Mouse (Mus musculus): ENCODE measurements at regions not wholly inside any gene's neighbourhood (a gene's known extent, or its start where the extent isn't known, plus 50 kb on each side); places are given as distances from the start of the nearest gene placed in this dataset.

DNA sequence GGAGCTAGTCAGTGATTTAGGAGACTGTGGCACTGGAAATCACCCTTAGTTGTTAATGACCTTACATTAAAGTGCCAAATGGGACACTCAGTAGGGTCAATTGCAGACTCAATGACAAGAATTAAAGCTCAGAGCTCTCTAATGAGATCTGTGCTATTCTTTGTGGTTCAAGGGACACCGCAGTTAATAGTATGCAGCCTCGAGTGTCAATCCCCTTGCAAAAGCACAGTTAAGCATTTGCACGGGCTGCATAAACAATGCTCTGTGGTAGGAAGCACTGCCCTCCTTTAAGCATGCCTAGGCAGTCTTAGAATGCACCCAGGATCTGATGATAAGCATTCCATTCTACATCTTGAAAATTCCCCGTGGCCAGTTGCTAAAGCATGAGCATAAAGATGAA, 221.5 kb downstream of the Nova1 start:
- Histone ChIP-seq H3K9ac (replicated peaks; ENCODE audit: low read depth, low read length) (no peak overlapping the region), H3K36me3 (ENCODE audit: control insufficient read depth, insufficient read depth, low read length) (no peaks in the 10 kb centered on the region), H3K4me3 (ENCODE audit: low read depth, low read length) (no peak overlapping the region), H3K27ac (ENCODE audit: low read length) (no peak overlapping the region), H3K9me3 (ENCODE audit: control insufficient read depth, low read depth, low read length) (no peaks in the 10 kb centered on the region), H3K4me2 (replicated peaks; ENCODE audit: low read depth, low read length) (no peak overlapping the region), H3K27me3 (ENCODE audit: control insufficient read depth, insufficient read depth, low read length) (no peaks in the 10 kb centered on the region), H3K4me1 (ENCODE audit: control insufficient read depth, insufficient read depth, low read length) (no peaks in the 10 kb centered on the region)
- ATAC-seq (ENCODE audit: insufficient number of reproducible peaks, insufficient read depth, low FRiP score, low read depth), result no peak
- WGBS, result 30% methylated on average over 4 of the region's 4 CpGs

- 77% methylated on average over 2 of the region's 2 CpGs for WGBS
- Histone ChIP-seq H3K36me3 (ENCODE audit: control insufficient read depth, insufficient read depth, low read length) (no peaks in the 10 kb centered on the region), H3K9ac (replicated peaks; ENCODE audit: low read depth, low read length) (no peak overlapping the region), H3K4me3 (ENCODE audit: low read depth, low read length) (no peak overlapping the region), H3K4me2 (replicated peaks; ENCODE audit: low read depth, low read length) (no peak overlapping the region), H3K27ac (ENCODE audit: low read length) (no peak overlapping the region), H3K9me3 (ENCODE audit: control insufficient read depth, low read depth, low read length) (no peaks in the 10 kb centered on the region), H3K4me1 (ENCODE audit: control insufficient read depth, insufficient read depth, low read length) (no peaks in the 10 kb centered on the region), H3K27me3 (ENCODE audit: control insufficient read depth, insufficient read depth, low read length) (no peaks in the 10 kb centered on the region)
- no peak for ATAC-seq (ENCODE audit: insufficient number of reproducible peaks, insufficient read depth, low FRiP score, low read depth)
These were observed 250.1 kb downstream of the Nova1 start for GRCm38 (mm10) chr12:46568665-46569064.

DNA sequence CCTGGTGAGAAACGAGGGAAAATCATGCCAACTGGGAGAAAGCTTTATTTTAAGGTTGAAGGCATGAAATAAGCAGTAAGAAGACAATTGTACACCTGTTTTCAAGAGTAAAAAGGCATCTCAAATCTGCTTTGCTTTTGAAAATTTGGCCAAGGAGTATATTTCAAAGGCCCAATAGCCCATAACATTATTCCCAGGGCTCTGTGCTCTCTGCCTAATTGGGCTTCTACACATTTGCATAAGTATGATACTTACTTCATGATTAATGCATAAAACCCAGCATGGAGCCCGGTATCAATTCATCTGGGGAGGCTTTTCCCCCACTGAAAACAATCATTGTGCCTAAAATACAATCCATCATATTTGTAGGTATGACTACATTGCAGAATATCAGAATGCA, 252.4 kb downstream of the Nova1 start:
- H3K27me3 ChIP-seq (ENCODE audit: control insufficient read depth, insufficient read depth, low read length), result no peaks in the 10 kb centered on the region
- 63% methylated on average over 2 of the region's 2 CpGs for WGBS

GRCm38 (mm10) chr12:46520942-46521341, 297.8 kb downstream of the Nova1 start:
- 54% methylated on average over 3 of the region's 3 CpGs for WGBS
- H3K9ac ChIP-seq (replicated peaks; ENCODE audit: low read depth, low read length), result no peak overlapping the region
- no peak for ATAC-seq (ENCODE audit: insufficient number of reproducible peaks, insufficient read depth, low FRiP score, low read depth)

More for the DNA sequence above, 252.4 kb downstream of the Nova1 start:
- no peak overlapping the region for H3K4me2 ChIP-seq (replicated peaks; ENCODE audit: low read depth, low read length)
- no peaks in the 10 kb centered on the region for H3K4me1 ChIP-seq (ENCODE audit: control insufficient read depth, insufficient read depth, low read length)
- no peak overlapping the region for H3K27ac ChIP-seq (ENCODE audit: low read length)
- no peak overlapping the region for H3K9ac ChIP-seq (replicated peaks; ENCODE audit: low read depth, low read length)
- no peak for ATAC-seq (ENCODE audit: insufficient number of reproducible peaks, insufficient read depth, low FRiP score, low read depth)
- H3K4me3 ChIP-seq (ENCODE audit: low read depth, low read length), result no peak overlapping the region
- H3K36me3 ChIP-seq (ENCODE audit: control insufficient read depth, insufficient read depth, low read length), result no peaks in the 10 kb centered on the region
- H3K9me3 ChIP-seq (ENCODE audit: control insufficient read depth, low read depth, low read length), result no peaks in the 10 kb centered on the region

DNA sequence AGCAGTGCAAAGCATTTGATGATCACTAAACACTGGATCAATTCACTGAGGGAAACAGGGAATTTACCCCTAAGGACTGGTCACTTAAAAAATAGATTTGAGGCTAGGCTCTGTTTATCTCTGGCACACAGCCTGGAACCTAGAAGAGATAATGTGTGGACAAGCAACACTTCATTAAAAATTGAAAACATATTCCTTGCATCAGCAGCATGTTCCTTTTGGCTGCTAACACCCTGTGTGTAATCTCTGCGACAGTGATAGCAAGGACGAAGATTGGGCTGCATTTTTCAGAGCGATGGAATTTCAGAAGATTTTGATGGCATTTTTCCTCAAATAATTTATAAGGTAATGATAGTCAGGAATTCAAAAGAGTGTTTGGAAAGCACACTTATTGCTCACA, 310.9 kb downstream of the Nova1 start:
- H3K9ac ChIP-seq (replicated peaks; ENCODE audit: low read depth, low read length), result no peak overlapping the region
- H3K4me2 ChIP-seq (replicated peaks; ENCODE audit: low read depth, low read length), result no peak overlapping the region
- H3K4me3 ChIP-seq (ENCODE audit: low read depth, low read length), result no peak overlapping the region
- no peaks in the 10 kb centered on the region for H3K36me3 ChIP-seq (ENCODE audit: control insufficient read depth, insufficient read depth, low read length)
- H3K9me3 ChIP-seq (ENCODE audit: control insufficient read depth, low read depth, low read length), result no peaks in the 10 kb centered on the region
- 90% methylated on average over 3 of the region's 3 CpGs for WGBS
- H3K27me3 ChIP-seq (ENCODE audit: control insufficient read depth, insufficient read depth, low read length), result no peaks in the 10 kb centered on the region
- no peaks in the 10 kb centered on the region for H3K4me1 ChIP-seq (ENCODE audit: control insufficient read depth, insufficient read depth, low read length)
- no peak for ATAC-seq (ENCODE audit: insufficient number of reproducible peaks, insufficient read depth, low FRiP score, low read depth)
- no peak overlapping the region for H3K27ac ChIP-seq (ENCODE audit: low read length)

More at GRCm38 (mm10) chr12:46520942-46521341, 297.8 kb downstream of the Nova1 start:
- no peaks in the 10 kb centered on the region for H3K27me3 ChIP-seq (ENCODE audit: control insufficient read depth, insufficient read depth, low read length)
- H3K9me3 ChIP-seq (ENCODE audit: control insufficient read depth, low read depth, low read length), result no peaks in the 10 kb centered on the region
- no peak overlapping the region for H3K27ac ChIP-seq (ENCODE audit: low read length)
- no peak overlapping the region for H3K4me2 ChIP-seq (replicated peaks; ENCODE audit: low read depth, low read length)
- no peaks in the 10 kb centered on the region for H3K4me1 ChIP-seq (ENCODE audit: control insufficient read depth, insufficient read depth, low read length)
- H3K36me3 ChIP-seq (ENCODE audit: control insufficient read depth, insufficient read depth, low read length), result no peaks in the 10 kb centered on the region
- no peak overlapping the region for H3K4me3 ChIP-seq (ENCODE audit: low read depth, low read length)

- H3K27me3 ChIP-seq (ENCODE audit: control insufficient read depth, insufficient read depth, low read length), result no peaks in the 10 kb centered on the region
- H3K4me2 ChIP-seq (replicated peaks; ENCODE audit: low read depth, low read length), result no peak overlapping the region
- H3K27ac ChIP-seq (ENCODE audit: low read length), result no peak overlapping the region
- no peak overlapping the region for H3K9ac ChIP-seq (replicated peaks; ENCODE audit: low read depth, low read length)
- ATAC-seq (ENCODE audit: insufficient number of reproducible peaks, insufficient read depth, low FRiP score, low read depth), result no peak
- H3K4me1 ChIP-seq (ENCODE audit: control insufficient read depth, insufficient read depth, low read length), result no peaks in the 10 kb centered on the region
- WGBS, result 84% methylated on average over 6 of the region's 6 CpGs
- no peaks in the 10 kb centered on the region for H3K36me3 ChIP-seq (ENCODE audit: control insufficient read depth, insufficient read depth, low read length)
- no peak overlapping the region for H3K4me3 ChIP-seq (ENCODE audit: low read depth, low read length)
- H3K9me3 ChIP-seq (ENCODE audit: control insufficient read depth, low read depth, low read length), result no peaks in the 10 kb centered on the region
These were observed 326.3 kb downstream of the Nova1 start for GRCm38 (mm10) chr12:46492465-46492864.

DNA sequence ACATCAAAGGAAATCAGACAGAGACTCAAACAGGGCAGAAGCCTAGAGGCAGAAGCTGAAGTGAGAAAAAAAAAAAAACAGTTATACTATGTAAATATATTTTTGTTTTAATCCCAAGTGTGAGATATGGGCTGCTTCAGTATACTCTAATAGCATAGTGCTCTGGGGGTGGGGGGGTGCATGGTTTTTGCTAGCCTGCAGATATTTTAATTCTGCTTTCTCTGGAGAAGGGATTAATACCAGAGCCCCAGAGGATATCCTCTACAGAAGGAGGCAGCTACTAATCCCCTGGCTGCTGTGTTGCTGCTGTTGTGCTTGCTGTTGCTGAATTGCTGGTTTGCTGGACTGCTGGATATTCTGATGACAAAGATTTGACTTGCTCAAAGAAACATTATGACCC, 367.8 kb downstream of the Nova1 start:
- H3K27ac ChIP-seq (ENCODE audit: low read length), result no peak overlapping the region
- ATAC-seq (ENCODE audit: insufficient number of reproducible peaks, insufficient read depth, low FRiP score, low read depth), result no peak
- H3K4me1 ChIP-seq (ENCODE audit: control insufficient read depth, insufficient read depth, low read length), result no peaks in the 10 kb centered on the region
- H3K4me2 ChIP-seq (replicated peaks; ENCODE audit: low read depth, low read length), result no peak overlapping the region
- H3K36me3 ChIP-seq (ENCODE audit: control insufficient read depth, insufficient read depth, low read length), result no peaks in the 10 kb centered on the region
- no peaks in the 10 kb centered on the region for H3K9me3 ChIP-seq (ENCODE audit: control insufficient read depth, low read depth, low read length)
- no peaks in the 10 kb centered on the region for H3K27me3 ChIP-seq (ENCODE audit: control insufficient read depth, insufficient read depth, low read length)
- H3K4me3 ChIP-seq (ENCODE audit: low read depth, low read length), result no peak overlapping the region
- H3K9ac ChIP-seq (replicated peaks; ENCODE audit: low read depth, low read length), result no peak overlapping the region

GRCm38 (mm10) chr12:46444644-46445313, 373.9 kb downstream of the Nova1 start:
- Histone ChIP-seq H3K4me2 (replicated peaks; ENCODE audit: low read depth, low read length) (no peak overlapping the region), H3K36me3 (ENCODE audit: control insufficient read depth, insufficient read depth, low read length) (no peaks in the 10 kb centered on the region), H3K27me3 (ENCODE audit: control insufficient read depth, insufficient read depth, low read length) (no peaks in the 10 kb centered on the region), H3K27ac (ENCODE audit: low read length) (no peak overlapping the region), H3K4me1 (ENCODE audit: control insufficient read depth, insufficient read depth, low read length) (no peaks in the 10 kb centered on the region), H3K4me3 (ENCODE audit: low read depth, low read length) (no peak overlapping the region), H3K9me3 (ENCODE audit: control insufficient read depth, low read depth, low read length) (no peaks in the 10 kb centered on the region), H3K9ac (replicated peaks; ENCODE audit: low read depth, low read length) (no peak overlapping the region)
- ATAC-seq (ENCODE audit: insufficient number of reproducible peaks, insufficient read depth, low FRiP score, low read depth), result no peak
- 78% methylated on average over 7 of the region's 7 CpGs for WGBS

DNA sequence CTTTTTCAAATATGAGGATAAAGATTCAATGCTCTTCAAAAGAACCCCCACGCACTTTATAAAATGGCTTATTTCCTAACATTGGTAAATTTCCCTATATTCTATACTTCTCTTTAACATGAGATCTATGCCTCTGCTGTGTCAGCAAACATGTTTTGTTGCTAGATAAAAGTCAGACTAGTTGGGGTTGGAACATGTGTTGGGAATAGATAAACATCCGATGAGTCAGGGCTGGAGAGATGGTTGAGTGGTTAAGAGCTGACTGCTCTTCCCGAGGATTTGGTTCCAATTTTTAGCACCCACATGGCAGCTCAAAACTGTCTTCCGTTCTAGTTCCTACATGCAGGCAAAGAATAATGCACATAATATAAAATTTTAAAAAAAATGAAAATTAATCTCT, 399.1 kb downstream of the Nova1 start:
- Histone ChIP-seq H3K9ac (replicated peaks; ENCODE audit: low read depth, low read length) (no peak overlapping the region), H3K36me3 (ENCODE audit: control insufficient read depth, insufficient read depth, low read length) (no peaks in the 10 kb centered on the region), H3K27ac (ENCODE audit: low read length) (no peak overlapping the region), H3K4me1 (ENCODE audit: control insufficient read depth, insufficient read depth, low read length) (no peaks in the 10 kb centered on the region), H3K4me2 (replicated peaks; ENCODE audit: low read depth, low read length) (no peak overlapping the region), H3K4me3 (ENCODE audit: low read depth, low read length) (no peak overlapping the region), H3K27me3 (ENCODE audit: control insufficient read depth, insufficient read depth, low read length) (no peaks in the 10 kb centered on the region), H3K9me3 (ENCODE audit: control insufficient read depth, low read depth, low read length) (no peaks in the 10 kb centered on the region)
- ATAC-seq (ENCODE audit: insufficient number of reproducible peaks, insufficient read depth, low FRiP score, low read depth), result no peak
- WGBS, result 83% methylated on average over 4 of the region's 4 CpGs
